Mouse (Mus musculus) embryo, embryonic 9.5 days (tissue): ENCODE results near the gene Foxred2.

Experiments used
- DNase-seq: peaks from one replicate; pipeline ENCODE4 v3.0.0-alpha.2; 2017; ENCODE audit errors: extremely low spot score

Foxred2 gene

GRCm38 (mm10) chr15:77945711-77946110, 10.8 kb downstream of the Foxred2 start:
- DNase-seq, result no peak

DNA sequence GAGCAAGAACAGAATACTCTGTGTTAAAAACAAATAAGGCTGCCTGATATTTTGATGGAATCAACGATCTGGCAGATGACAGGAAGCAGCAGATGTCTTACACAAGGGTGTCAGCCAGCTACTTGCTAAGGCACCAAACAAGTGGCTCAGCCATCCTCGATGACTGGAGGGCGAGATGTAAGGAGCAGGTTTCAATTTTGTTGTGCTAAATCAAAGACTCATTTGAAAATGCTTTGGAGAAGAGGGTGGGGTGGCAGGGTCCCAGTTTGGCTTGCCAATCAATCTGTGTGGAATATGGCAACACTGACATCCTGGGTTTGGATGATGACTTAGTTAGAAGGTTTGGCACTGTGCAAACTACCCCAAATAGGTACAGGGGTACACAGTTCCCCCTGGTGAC, 15.0 kb downstream of the Foxred2 start:
- no peak for DNase-seq

DNA sequence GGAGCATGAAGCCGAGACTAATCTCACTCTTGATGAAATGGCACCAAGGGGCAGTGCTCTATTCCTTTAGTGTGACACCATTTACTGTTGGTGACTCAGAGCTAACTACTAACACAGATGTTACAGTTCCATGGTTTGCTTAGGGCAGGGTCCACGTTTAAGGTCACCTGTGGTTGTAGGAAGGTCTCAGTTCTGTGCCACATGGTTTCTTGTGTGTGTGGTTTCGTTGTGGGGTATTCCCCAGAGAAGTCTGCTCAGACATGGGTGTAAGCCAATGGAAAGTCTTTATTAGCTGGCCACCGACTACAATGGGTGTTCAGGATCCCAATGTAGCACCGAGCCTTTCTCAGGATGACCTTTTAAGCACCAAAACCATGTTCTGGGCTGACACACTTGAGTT, 18.0 kb downstream of the Foxred2 start:
- DNase-seq, result no peak

GRCm38 (mm10) chr15:77935673-77936375, 20.7 kb downstream of the Foxred2 start:
- no peak for DNase-seq

- no peak for DNase-seq
These were observed 21.6 kb downstream of the Foxred2 start for GRCm38 (mm10) chr15:77934968-77935367.

- no peak for DNase-seq
These were observed 22.2 kb downstream of the Foxred2 start for GRCm38 (mm10) chr15:77934326-77934725.

DNA sequence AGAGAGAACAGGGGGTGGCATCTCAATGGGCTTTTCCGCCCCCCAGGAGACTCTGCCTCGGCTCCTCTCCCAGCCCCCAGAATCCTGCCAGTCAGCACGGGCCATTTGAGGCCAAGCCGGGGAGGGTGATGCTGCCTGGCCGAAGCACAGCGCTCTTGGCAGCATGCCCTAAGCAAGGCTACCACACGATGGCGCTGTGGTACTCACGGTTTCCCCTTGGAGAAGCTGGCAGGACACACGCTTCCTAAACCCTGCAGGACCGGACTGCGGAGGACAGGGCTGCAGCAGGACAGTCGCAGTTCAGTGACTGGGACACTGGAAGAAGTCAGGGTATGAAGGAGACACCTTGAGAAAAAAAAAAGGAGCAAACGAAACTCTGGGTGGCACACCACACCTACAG, 22.8 kb downstream of the Foxred2 start:
- DNase-seq, result peak; percentile 91

- no peak for DNase-seq
These were observed 23.3 kb downstream of the Foxred2 start for GRCm38 (mm10) chr15:77933222-77933621.

GRCm38 (mm10) chr15:77931689-77932016, 24.9 kb downstream of the Foxred2 start:
- DNase-seq, result no peak

DNA sequence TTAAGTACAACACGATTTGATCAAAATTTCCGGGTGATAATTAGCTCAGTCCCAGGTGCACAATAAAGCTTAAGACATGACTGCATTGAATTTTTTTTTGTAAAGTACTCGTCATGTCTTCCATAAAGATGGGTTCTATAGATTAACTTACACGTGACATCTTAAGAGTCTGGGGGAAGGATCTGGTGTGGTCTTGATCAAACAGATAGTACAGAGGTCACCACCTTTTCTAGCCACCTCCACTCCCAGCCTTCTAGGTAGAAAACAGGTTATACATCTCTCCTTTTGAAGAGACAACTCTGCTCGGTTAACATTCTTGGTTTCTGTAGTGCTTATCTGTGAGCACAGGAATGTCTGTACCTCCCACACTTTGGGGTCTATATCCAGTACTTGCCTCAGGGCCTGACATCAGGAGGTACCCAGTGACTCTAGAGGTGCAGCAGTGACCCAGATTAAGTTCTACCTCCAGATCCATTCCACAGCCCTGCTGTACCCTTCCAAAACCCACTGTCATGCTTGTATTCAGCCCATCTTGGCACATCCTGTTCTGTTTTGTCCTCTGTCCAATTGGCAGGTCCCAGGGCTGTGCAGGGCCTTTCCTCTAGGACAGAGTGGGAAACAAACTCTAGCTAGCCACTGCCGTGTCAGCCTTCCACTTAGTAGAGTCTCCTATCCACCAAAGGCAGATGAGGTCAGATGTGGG, 25.4 kb downstream of the Foxred2 start:
- DNase-seq, result no peak

DNA sequence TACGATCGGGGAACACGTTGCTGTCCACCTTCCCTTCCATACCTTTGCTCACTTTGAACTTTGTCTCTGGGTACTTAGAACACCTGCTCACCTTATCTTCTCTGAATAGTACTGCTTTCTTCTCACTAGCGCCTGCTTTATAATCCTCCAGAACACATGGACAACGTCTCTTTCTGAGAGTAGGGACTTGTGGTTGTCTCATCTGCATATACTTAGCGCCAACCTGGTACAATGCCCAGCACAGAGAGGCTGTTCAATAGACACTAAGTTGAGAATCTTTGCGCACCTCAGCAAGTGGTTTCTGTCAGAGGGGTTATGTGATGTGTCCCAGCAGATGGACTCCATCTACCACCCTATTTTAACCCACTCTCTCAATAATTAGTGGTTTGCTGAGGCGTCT, 26.7 kb downstream of the Foxred2 start:
- no peak for DNase-seq

DNA sequence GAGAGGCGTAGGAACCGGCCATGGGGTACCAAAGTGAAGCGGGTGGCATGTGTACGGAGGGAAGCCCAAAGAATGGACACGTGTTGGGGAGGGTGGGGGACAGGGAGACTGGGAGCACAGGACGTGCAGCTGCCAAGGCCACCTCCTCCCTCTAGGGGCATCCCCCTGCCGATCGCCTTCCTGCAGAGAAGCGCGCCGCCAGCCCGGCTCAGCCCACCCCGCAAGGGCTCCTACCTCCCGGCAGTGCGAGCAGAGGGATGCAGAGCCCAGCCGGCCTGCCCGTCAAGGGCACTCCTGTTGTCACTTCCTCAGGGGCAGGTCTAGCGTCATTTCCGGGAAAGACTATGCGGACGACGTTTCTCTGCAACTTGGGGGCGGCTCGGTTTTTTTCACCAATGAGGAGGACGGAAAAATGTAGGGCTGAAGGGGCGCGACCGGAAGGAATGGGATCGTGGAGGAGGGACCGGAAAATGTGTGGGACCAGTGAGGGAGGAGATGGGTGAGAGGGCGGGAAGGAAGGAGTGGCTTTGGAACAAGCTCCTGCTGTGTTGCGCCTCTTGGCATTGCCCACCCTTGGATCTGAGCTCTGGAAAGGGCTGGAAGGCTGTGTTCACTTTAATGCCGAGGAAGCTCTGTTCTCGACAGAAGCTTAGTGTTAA, 27.7 kb downstream of the Foxred2 start, which contains the start of gene Txn2:
Gene Txn2 (minus strand): TSS at position 334 of the 659 bp plus-strand sequence.
- DNase-seq, result peak; percentile 96

- DNase-seq, result no peak
These were observed 28.4 kb downstream of the Foxred2 start for GRCm38 (mm10) chr15:77928091-77928490.

GRCm38 (mm10) chr15:77926921-77927320, 29.6 kb downstream of the Foxred2 start:
- no peak for DNase-seq

DNA sequence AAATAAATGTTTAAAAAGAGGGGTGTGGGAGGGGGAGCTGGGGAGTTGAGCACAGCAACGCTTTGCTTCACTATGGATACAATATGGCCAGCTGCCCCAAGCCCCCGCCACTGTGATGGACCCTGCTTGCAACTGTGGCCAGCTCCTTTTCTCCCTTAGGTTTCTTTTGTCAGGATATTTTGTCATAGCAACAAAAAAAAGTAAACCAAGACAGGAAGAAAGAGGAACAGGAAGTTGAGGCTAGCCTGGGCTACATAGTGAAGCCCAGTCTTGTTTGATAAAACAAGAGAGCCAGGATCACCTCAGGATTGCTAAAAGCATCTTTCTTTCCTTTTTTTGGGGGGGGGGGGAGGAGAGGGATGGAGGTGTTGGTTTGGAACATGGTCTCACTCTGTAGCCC, 31.3 kb downstream of the Foxred2 start:
- no peak for DNase-seq

DNA sequence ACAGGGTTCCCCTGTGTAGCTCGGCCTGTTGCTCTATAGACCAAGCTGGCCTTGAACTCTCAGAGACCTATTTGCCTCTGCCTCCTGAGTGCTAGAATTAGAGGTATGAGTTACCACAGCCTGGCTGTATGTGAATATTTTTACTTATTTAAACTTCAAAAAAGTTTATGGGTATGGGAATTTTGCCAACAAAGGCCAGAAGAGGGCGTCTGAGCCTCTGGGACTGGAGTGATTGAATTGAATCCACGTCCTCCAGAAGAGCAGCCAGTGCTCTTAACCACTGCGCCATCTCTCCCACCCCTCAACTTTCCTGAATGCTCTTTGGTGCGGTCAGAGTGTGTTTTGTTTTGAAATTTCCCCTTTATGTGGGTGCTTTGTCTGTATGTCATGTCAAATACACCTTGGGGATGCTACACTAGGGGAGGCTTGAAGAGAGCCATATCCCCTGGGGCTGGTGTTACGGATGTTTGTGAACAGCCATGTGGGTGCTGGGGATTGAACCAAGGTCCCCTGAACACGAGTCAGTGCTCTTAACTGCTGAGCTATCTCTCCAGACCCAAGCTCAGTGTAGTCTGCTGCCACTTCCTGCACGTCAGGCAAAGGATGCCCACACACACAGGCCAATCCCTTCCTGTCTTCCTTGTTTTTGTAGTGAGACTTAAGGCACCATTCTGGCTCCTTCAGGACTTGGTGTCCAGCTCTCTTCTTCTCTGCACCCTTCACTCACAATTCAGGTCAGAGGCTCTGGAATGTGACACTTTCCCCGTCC, 33.1 kb downstream of the Foxred2 start:
- no peak for DNase-seq

GRCm38 (mm10) chr15:77922710-77923109, 33.8 kb downstream of the Foxred2 start:
- no peak for DNase-seq

DNA sequence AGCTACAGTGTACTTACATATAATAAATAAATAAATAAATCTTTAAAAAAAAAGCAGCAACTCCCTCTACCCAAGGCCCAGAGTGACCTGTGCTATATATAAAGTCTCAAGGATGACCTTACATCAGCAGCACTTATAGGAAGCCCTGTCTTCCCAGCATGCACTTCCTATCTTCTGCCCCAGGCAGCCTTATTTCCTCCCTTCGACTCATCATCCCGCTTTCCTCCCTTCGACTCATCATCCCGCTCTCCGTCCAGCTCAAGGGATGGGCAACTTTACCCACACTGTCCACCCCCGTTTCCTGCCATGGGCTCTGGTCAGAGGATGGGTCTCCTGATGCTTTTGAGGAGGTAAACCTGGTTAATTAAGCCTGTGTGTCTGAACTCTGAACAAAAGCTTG, 34.9 kb downstream of the Foxred2 start:
- no peak for DNase-seq

DNA sequence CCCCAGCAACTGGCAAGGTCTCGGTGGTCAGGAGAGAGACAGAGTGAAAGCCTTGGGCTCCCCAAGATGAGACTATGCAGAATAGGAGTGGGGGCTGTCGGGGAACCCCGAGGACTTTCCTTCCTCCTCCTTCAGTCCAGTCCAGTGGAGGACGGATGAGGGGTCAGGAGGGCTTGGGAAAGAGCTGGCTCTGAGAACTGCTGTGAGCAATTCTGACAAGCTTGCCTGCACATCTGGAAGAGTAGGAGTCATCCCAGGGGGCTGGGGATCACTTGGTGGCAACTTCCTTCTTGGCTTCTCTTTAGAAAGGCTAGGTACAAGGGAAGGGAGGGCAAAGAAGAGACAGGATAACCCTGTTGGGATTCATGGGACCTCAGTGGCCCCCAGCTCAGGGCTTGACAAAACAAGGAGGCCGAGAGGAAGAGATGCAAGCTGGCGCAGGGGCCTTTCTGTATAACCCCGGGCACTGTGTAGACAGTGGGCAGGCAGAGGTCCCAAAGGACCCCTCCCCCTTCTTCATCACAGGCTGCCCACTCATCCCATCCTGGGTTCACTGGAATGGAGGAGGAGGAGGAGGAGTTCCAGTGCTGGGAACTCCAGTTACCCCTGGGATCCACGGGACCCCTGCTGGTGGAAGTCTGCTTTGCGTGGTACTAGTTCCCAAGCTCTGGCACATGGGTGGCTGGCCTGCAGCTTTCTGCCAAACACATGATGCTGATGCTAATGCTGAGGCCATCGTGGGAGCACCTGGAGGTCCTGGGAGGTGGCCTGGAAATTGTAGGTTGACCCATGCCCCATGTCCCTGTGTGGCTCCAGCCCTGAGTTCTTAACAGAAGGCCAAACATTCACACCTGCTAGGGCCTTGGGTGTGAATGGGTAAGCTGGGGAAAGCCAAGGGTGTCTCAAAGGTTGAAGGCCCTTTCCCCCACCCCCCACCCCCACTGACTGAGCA, 35.7 kb downstream of the Foxred2 start:
- no peak for DNase-seq

GRCm38 (mm10) chr15:77919441-77919840, 37.1 kb downstream of the Foxred2 start:
- no peak for DNase-seq
